Mouse (Mus musculus) retina, adult 2 months (tissue): ENCODE results near the gene Gm960.

Source experiments
- DNase-seq: peaks from one replicate; pipeline ENCODE4 v3.0.0-alpha.2; 2012; ENCODE audit warnings: low read depth, low spot score

The Gm960 gene

GRCm38 (mm10) chr19:4698205-4698677 lies at the start of gene Gm960:
Gm960 (minus strand) TSS chr19:4698668.
- DNase-seq: peak; percentile 56

- DNase-seq: no peak
Observed at GRCm38 (mm10) chr19:4747631-4748312, 49.3 kb upstream of the Gm960 start.

GRCm38 (mm10) chr19:4746611-4747010 lies 48.1 kb upstream of the Gm960 start:
- DNase-seq: no peak

GRCm38 (mm10) chr19:4745681-4746080 lies 47.2 kb upstream of the Gm960 start:
- no peak for DNase-seq

GRCm38 (mm10) chr19:4745057-4745456 lies 46.6 kb upstream of the Gm960 start:
- DNase-seq: no peak

GRCm38 (mm10) chr19:4744026-4744425 lies 45.6 kb upstream of the Gm960 start:
- no peak for DNase-seq

- DNase-seq: peak; percentile 30
Observed at GRCm38 (mm10) chr19:4743524-4743923, 45.1 kb upstream of the Gm960 start.

- DNase-seq: no peak
Observed at GRCm38 (mm10) chr19:4742229-4742628, 43.8 kb upstream of the Gm960 start.

GRCm38 (mm10) chr19:4741482-4741881 lies 43.0 kb upstream of the Gm960 start:
- no peak for DNase-seq

GRCm38 (mm10) chr19:4739762-4740161 lies 41.3 kb upstream of the Gm960 start:
- DNase-seq: no peak

GRCm38 (mm10) chr19:4739053-4739452 lies 40.6 kb upstream of the Gm960 start:
- DNase-seq: no peak

- DNase-seq: no peak
Observed at GRCm38 (mm10) chr19:4737866-4738265, 39.4 kb upstream of the Gm960 start.

GRCm38 (mm10) chr19:4733052-4733451 lies 34.6 kb upstream of the Gm960 start:
- DNase-seq: no peak

- DNase-seq: no peak
Observed at GRCm38 (mm10) chr19:4729186-4729585, 30.7 kb upstream of the Gm960 start.

- DNase-seq: no peak
Observed at GRCm38 (mm10) chr19:4720671-4721244, 22.3 kb upstream of the Gm960 start.

GRCm38 (mm10) chr19:4720112-4720511 lies 21.6 kb upstream of the Gm960 start:
- no peak for DNase-seq

- DNase-seq: no peak
Observed at GRCm38 (mm10) chr19:4719351-4719764, 20.9 kb upstream of the Gm960 start.

- DNase-seq: no peak
Observed at GRCm38 (mm10) chr19:4718716-4719115, 20.2 kb upstream of the Gm960 start.

- no peak for DNase-seq
Observed at GRCm38 (mm10) chr19:4717281-4717680, 18.8 kb upstream of the Gm960 start.

GRCm38 (mm10) chr19:4716756-4717155 lies 18.3 kb upstream of the Gm960 start:
- no peak for DNase-seq

- DNase-seq: no peak
Observed at GRCm38 (mm10) chr19:4713886-4714285, 15.4 kb upstream of the Gm960 start.

GRCm38 (mm10) chr19:4712781-4713526 lies 14.5 kb upstream of the Gm960 start:
- no peak for DNase-seq
